Mouse (Mus musculus) forebrain, embryonic 13.5 days (tissue): ENCODE results near the gene Spata16. TPM values are rescaled to one million over a fixed set of nuclear protein-coding genes. Genes with fewer than 3 reads are reported as not detected.

Experiments
- ATAC-seq: fragments of 200-750 bp; cut with Nextera tagmentation; 2 replicates; pipeline ENCODE4 v1.8.0; 2017
- H3K27ac ChIP-seq: fragments of 300-500 bp; sonication (generic); 2 replicates; pipeline ENCODE4 v1.5.1; 2015; ENCODE audit warnings: inconsistent platforms, mild to moderate bottlenecking, moderate library complexity
- H3K27me3 ChIP-seq: fragments of 300-500 bp; sonication (generic); 2 replicates; pipeline ENCODE4 v1.6.1; 2015; ENCODE audit warnings: mild to moderate bottlenecking, inconsistent platforms
- H3K36me3 ChIP-seq: fragments of 300-500 bp; sonication (generic); 2 replicates; pipeline ENCODE4 v1.6.1; 2015; ENCODE audit warnings: mild to moderate bottlenecking, inconsistent platforms; ENCODE audit not compliant: poor library complexity, severe bottlenecking
- H3K4me1 ChIP-seq: fragments of 300-500 bp; sonication (generic); 2 replicates; pipeline ENCODE4 v1.6.1; 2015; ENCODE audit warnings: inconsistent platforms
- H3K4me2 ChIP-seq: fragments of 300-500 bp; sonication (generic); 2 replicates; pipeline ENCODE4 v1.6.1; 2015; ENCODE audit warnings: inconsistent platforms, mild to moderate bottlenecking, moderate library complexity
- H3K4me3 ChIP-seq: fragments of 300-500 bp; sonication (generic); 2 replicates; pipeline ENCODE4 v1.5.1; 2015; ENCODE audit warnings: mild to moderate bottlenecking, inconsistent platforms
- H3K9ac ChIP-seq: fragments of 300-500 bp; sonication (generic); 2 replicates; pipeline ENCODE4 v1.6.1; 2015; ENCODE audit warnings: mild to moderate bottlenecking, inconsistent platforms
- H3K9me3 ChIP-seq: fragments of 300-500 bp; sonication (generic); replicated peaks from 2 replicates; pipeline ENCODE4 v1.6.1; 2016; ENCODE audit warnings: inconsistent platforms
- WGBS: fragments of 180-500 bp; shearing (Covaris S2); methylation state at CpG from one replicate; pipeline ENCODE4 v1.1.7; 2015; 5-methylcytosine and 5-hydroxymethylcytosine counted together
- microRNA-seq: library from miRNA; unstranded; fragments of <30 nt; microRNA quantifications from one replicate; pipeline ENCODE4, GENCODE M21; 2016
- polyA plus RNA-seq: library from polyadenylated mRNA; unstranded; fragments of >200 nt; fragmentation: Nextera tagmentation; extraction: Ambion mirVana; gene quantifications from 2 replicates; pipeline ENCODE4 v1.2.1, GENCODE M21; 2015

Gene Spata16
- polyA plus RNA-seq, 1 experiment from 2014 or later: not detected

DNA sequence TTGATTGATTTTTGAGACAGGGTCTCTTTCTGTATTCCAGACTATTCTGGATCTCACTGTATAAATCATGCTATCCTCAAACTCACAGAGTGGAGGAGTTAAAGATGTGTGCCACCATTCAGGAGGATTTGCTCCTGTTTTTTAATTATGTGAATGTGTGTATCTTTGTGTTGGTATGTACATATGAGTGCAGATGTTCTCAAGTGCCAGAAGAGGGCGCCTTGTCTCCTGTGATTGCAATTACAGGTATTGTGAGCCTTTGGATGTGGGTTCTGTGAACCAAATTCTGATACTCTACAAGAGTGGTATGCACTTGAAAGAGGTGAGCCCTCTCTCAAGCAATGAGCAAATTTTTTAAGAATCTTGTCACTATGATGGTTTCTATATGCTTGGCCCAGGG, 369.4 kb downstream of the Spata16 start:
- H3K4me3 ChIP-seq: no peak overlapping the region

GRCm38 (mm10) chr3:27027957-27028356, 390.5 kb downstream of the Spata16 start:
- Histone ChIP-seq H3K4me3 (no peak overlapping the region), H3K27ac (no peak overlapping the region), H3K9ac (no peak overlapping the region), H3K4me1 (no peaks in the 10 kb centered on the region), H3K4me2 (no peak overlapping the region), H3K27me3 (no peaks in the 10 kb centered on the region), H3K9me3 (no peaks in the 10 kb centered on the region), H3K36me3 (no peaks in the 10 kb centered on the region)
- 47% methylated on average over 3 of the region's 3 CpGs for WGBS
- ATAC-seq: no peak

More for the DNA sequence above, 369.4 kb downstream of the Spata16 start:
- no peak for ATAC-seq
- Histone ChIP-seq H3K36me3 (no peaks in the 10 kb centered on the region), H3K4me1 (no peaks in the 10 kb centered on the region), H3K9ac (no peak overlapping the region), H3K9me3 (peaks cover 5% of the 10 kb centered on the region), H3K27me3 (no peaks in the 10 kb centered on the region), H3K27ac (no peak overlapping the region), H3K4me2 (no peak overlapping the region)
- 67% methylated on average over 1 of the region's 1 CpGs for WGBS

- Histone ChIP-seq H3K27me3 (no peaks in the 10 kb centered on the region), H3K27ac (no peak overlapping the region), H3K4me1 (no peaks in the 10 kb centered on the region), H3K4me3 (no peak overlapping the region), H3K9ac (no peak overlapping the region), H3K36me3 (no peaks in the 10 kb centered on the region), H3K9me3 (no peaks in the 10 kb centered on the region), H3K4me2 (no peak overlapping the region)
- ATAC-seq: no peak
These were observed 391.1 kb downstream of the Spata16 start for GRCm38 (mm10) chr3:27028526-27028925.

DNA sequence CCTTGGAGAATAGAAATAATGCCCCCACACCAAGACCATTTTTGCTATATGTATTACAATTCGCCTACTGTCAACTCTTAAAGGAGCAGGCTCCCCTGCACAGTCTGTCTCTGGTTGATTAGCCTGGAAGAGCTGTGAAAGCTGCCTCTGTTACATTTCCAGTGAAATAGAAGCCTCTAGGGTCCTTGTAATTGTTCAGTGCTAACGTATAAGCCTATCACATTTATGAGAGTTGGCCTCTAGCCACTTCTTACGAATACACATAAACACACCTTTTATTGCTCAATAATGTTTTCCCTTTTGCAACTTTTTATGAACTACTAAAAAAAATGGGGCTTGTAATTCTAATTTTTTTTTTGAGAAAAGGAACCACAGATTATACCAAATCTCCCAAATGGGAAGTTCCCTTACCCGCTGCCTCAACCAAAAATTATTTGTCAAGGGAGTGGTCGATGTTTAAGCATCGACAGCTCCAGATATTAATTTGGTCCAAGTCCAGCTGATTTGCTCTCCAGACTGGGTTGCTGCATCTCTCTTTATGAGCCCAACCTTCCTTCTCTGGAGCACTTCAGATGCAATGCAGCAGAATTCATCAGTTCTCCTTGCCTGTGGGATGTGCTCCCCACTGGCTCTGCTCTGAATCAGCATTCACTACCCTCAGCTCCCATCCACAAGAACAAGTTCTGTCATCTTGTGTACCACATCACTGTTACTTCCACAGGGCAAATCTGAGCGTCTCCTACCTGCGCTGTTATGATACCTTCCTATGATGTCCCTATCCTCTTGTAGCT, 392.8 kb downstream of the Spata16 start:
- H3K9me3 ChIP-seq: no peaks in the 10 kb centered on the region
- WGBS: 91% methylated on average over 8 of the region's 8 CpGs
- no peak overlapping the region for H3K9ac ChIP-seq
- ATAC-seq: no peak
- H3K27me3 ChIP-seq: no peaks in the 10 kb centered on the region
- H3K4me3 ChIP-seq: no peak overlapping the region
- no peaks in the 10 kb centered on the region for H3K36me3 ChIP-seq
- no peak overlapping the region for H3K27ac ChIP-seq
- H3K4me2 ChIP-seq: no peak overlapping the region
- no peaks in the 10 kb centered on the region for H3K4me1 ChIP-seq

Small RNA genes lying within 50 kb of the gene (microRNA-seq; reads per million reads assigned to microRNA genes)
- gene Gm25773 (not detected), gene Gm44464 (not detected)
